Mouse (Mus musculus): ENCODE results near the gene Kif1b. TPM values are rescaled to one million over a fixed set of nuclear protein-coding genes. Genes with fewer than 3 reads are reported as not detected.

The Kif1b gene
- polyA plus RNA-seq, 1 experiment from 2014 or later, result 5.1 TPM

GRCm38 (mm10) chr4:149263218-149263617 is 44.3 kb downstream of the Kif1b start:
- Histone ChIP-seq H3K9me3 (replicated peaks) (no peaks in the 10 kb centered on the region), H3K4me1 (replicated peaks) (no peaks in the 10 kb centered on the region), H3K27ac (no peak overlapping the region), H3K4me2 (no peak overlapping the region), H3K27me3 (no peaks in the 10 kb centered on the region), H3K9ac (no peak overlapping the region), H3K4me3 (replicated peaks) (no peak overlapping the region), H3K36me3 (no peaks in the 10 kb centered on the region)
- DNase-seq (no peak), ATAC-seq (ENCODE audit: low read depth) (no peak)
- WGBS (ENCODE audit: insufficient replicate concordance), result 79% methylated on average over 9 of the region's 9 CpGs

GRCm38 (mm10) chr4:149261466-149261865 is 46.0 kb downstream of the Kif1b start:
- WGBS (ENCODE audit: insufficient replicate concordance), result 56% methylated on average over 3 of the region's 3 CpGs
- H3K9me3 ChIP-seq (replicated peaks), result no peaks in the 10 kb centered on the region
- no peak overlapping the region for H3K9ac ChIP-seq
- H3K4me2 ChIP-seq, result no peak overlapping the region
- 0 out of 2 replicates have a peak, but pooled peaks cover 2% of the 10 kb centered on the region for H3K36me3 ChIP-seq
- H3K4me1 ChIP-seq (replicated peaks), result no peaks in the 10 kb centered on the region
- 0 out of 2 replicates have a peak overlapping the region, but pooled peaks have one; percentile 4 for H3K27ac ChIP-seq
- H3K27me3 ChIP-seq, result no peaks in the 10 kb centered on the region
- H3K4me3 ChIP-seq (replicated peaks), result no peak overlapping the region
- ATAC-seq (ENCODE audit: low read depth) (no peak), DNase-seq (no peak)

- no peak overlapping the region for H3K27ac ChIP-seq
- no peak for DNase-seq
Observed at GRCm38 (mm10) chr4:149260911-149261310, 46.6 kb downstream of the Kif1b start.

GRCm38 (mm10) chr4:149259391-149260094 is 48.0 kb downstream of the Kif1b start:
- H3K27me3 ChIP-seq, result no peaks in the 10 kb centered on the region
- no peaks in the 10 kb centered on the region for H3K9me3 ChIP-seq (replicated peaks)
- no peak overlapping the region for H3K4me2 ChIP-seq
- no peak overlapping the region for H3K4me3 ChIP-seq (replicated peaks)
- H3K36me3 ChIP-seq, result 0 out of 2 replicates have a peak, but pooled peaks cover 4% of the 10 kb centered on the region
- no peaks in the 10 kb centered on the region for H3K4me1 ChIP-seq (replicated peaks)
- ATAC-seq (ENCODE audit: low read depth) (no peak), DNase-seq (no peak)
- no peak overlapping the region for H3K9ac ChIP-seq
- H3K27ac ChIP-seq, result no peak overlapping the region
- WGBS (ENCODE audit: insufficient replicate concordance), result 62% methylated on average over 9 of the region's 9 CpGs

More at GRCm38 (mm10) chr4:149260911-149261310, 46.6 kb downstream of the Kif1b start:
- no peak overlapping the region for H3K4me3 ChIP-seq (replicated peaks)
- no peak for ATAC-seq (ENCODE audit: low read depth)
- H3K4me1 ChIP-seq (replicated peaks), result no peaks in the 10 kb centered on the region
- H3K4me2 ChIP-seq, result no peak overlapping the region
- 0 out of 2 replicates have a peak, but pooled peaks cover 4% of the 10 kb centered on the region for H3K36me3 ChIP-seq
- H3K27me3 ChIP-seq, result no peaks in the 10 kb centered on the region
- H3K9me3 ChIP-seq (replicated peaks), result no peaks in the 10 kb centered on the region
- WGBS (ENCODE audit: insufficient replicate concordance), result 69% methylated on average over 3 of the region's 3 CpGs
- no peak overlapping the region for H3K9ac ChIP-seq

GRCm38 (mm10) chr4:149258926-149259325 is 48.6 kb downstream of the Kif1b start:
- Histone ChIP-seq H3K4me1 (replicated peaks) (no peaks in the 10 kb centered on the region), H3K36me3 (0 out of 2 replicates have a peak, but pooled peaks cover 4% of the 10 kb centered on the region), H3K27ac (no peak overlapping the region), H3K9ac (no peak overlapping the region), H3K4me3 (replicated peaks) (no peak overlapping the region), H3K9me3 (replicated peaks) (no peaks in the 10 kb centered on the region), H3K4me2 (no peak overlapping the region), H3K27me3 (no peaks in the 10 kb centered on the region)
- 66% methylated on average over 3 of the region's 3 CpGs for whole genome bisulfite sequencing (ENCODE audit: insufficient replicate concordance)
- ATAC-seq (ENCODE audit: low read depth), result no peak
- DNase-seq, result no peak

GRCm38 (mm10) chr4:149256511-149257300 is 50.8 kb downstream of the Kif1b start:
- H3K27ac ChIP-seq, result no peak overlapping the region
- 0 out of 2 replicates have a peak, but pooled peaks cover 6% of the 10 kb centered on the region for H3K36me3 ChIP-seq

GRCm38 (mm10) chr4:149255277-149256270 is 51.9 kb downstream of the Kif1b start:
- Histone ChIP-seq H3K4me1 (replicated peaks) (no peaks in the 10 kb centered on the region), H3K9me3 (replicated peaks) (no peaks in the 10 kb centered on the region), H3K9ac (no peak overlapping the region), H3K36me3 (peaks cover 9% of the 10 kb centered on the region; the same call in 1 of the 2 replicates), H3K4me2 (no peak overlapping the region), H3K27me3 (no peaks in the 10 kb centered on the region), H3K4me3 (replicated peaks) (no peak overlapping the region), H3K27ac (no peak overlapping the region)
- DNase-seq, result no peak
- WGBS (ENCODE audit: insufficient replicate concordance), result 61% methylated on average over 13 of the region's 13 CpGs
- ATAC-seq (ENCODE audit: low read depth), result no peak

More at GRCm38 (mm10) chr4:149256511-149257300, 50.8 kb downstream of the Kif1b start:
- Histone ChIP-seq H3K9me3 (replicated peaks) (no peaks in the 10 kb centered on the region), H3K4me1 (replicated peaks) (no peaks in the 10 kb centered on the region), H3K27me3 (no peaks in the 10 kb centered on the region), H3K4me3 (replicated peaks) (no peak overlapping the region), H3K9ac (no peak overlapping the region), H3K4me2 (no peak overlapping the region)
- no peak for ATAC-seq (ENCODE audit: low read depth)
- no peak for DNase-seq
- 83% methylated on average over 15 of the region's 15 CpGs for WGBS (ENCODE audit: insufficient replicate concordance)

- no peak overlapping the region for H3K9ac ChIP-seq
- H3K36me3 ChIP-seq, result peaks cover 9% of the 10 kb centered on the region; the same call in 1 of the 2 replicates
- no peak for ATAC-seq (ENCODE audit: low read depth)
- no peak overlapping the region for H3K4me3 ChIP-seq (replicated peaks)
- H3K4me2 ChIP-seq, result no peak overlapping the region
- WGBS (ENCODE audit: insufficient replicate concordance), result 64% methylated on average over 4 of the region's 4 CpGs
- no peaks in the 10 kb centered on the region for H3K27me3 ChIP-seq
- H3K9me3 ChIP-seq (replicated peaks), result no peaks in the 10 kb centered on the region
- H3K27ac ChIP-seq, result no peak overlapping the region
- no peak for DNase-seq
- H3K4me1 ChIP-seq (replicated peaks), result no peaks in the 10 kb centered on the region
Observed at GRCm38 (mm10) chr4:149254827-149255226, 52.7 kb downstream of the Kif1b start.

- Histone ChIP-seq H3K4me1 (replicated peaks) (no peaks in the 10 kb centered on the region), H3K27ac (no peak overlapping the region), H3K4me3 (replicated peaks) (no peak overlapping the region), H3K9ac (no peak overlapping the region), H3K27me3 (no peaks in the 10 kb centered on the region), H3K36me3 (peaks cover 14% of the 10 kb centered on the region; the same call in 1 of the 2 replicates), H3K9me3 (replicated peaks) (no peaks in the 10 kb centered on the region), H3K4me2 (no peak overlapping the region)
- WGBS (ENCODE audit: insufficient replicate concordance), result 68% methylated on average over 1 of the region's 1 CpGs
- ATAC-seq (ENCODE audit: low read depth), result no peak
- no peak for DNase-seq
Observed at GRCm38 (mm10) chr4:149249311-149249710, 58.2 kb downstream of the Kif1b start.

GRCm38 (mm10) chr4:149247772-149248171 is 59.7 kb downstream of the Kif1b start:
- DNase-seq (no peak), ATAC-seq (ENCODE audit: low read depth) (no peak)
- H3K27me3 ChIP-seq, result no peaks in the 10 kb centered on the region
- no peaks in the 10 kb centered on the region for H3K9me3 ChIP-seq (replicated peaks)
- no peak overlapping the region for H3K9ac ChIP-seq
- WGBS (ENCODE audit: insufficient replicate concordance), result 79% methylated on average over 5 of the region's 5 CpGs
- H3K4me1 ChIP-seq (replicated peaks), result no peaks in the 10 kb centered on the region
- no peak overlapping the region for H3K4me2 ChIP-seq
- peaks cover 14% of the 10 kb centered on the region; the same call in 1 of the 2 replicates for H3K36me3 ChIP-seq
- H3K27ac ChIP-seq, result no peak overlapping the region
- H3K4me3 ChIP-seq (replicated peaks), result no peak overlapping the region

Measured in liver, embryonic 13.5 days (tissue).